ENCODE assay signal across 9 mouse cellular contexts in the genomic region with DNA sequence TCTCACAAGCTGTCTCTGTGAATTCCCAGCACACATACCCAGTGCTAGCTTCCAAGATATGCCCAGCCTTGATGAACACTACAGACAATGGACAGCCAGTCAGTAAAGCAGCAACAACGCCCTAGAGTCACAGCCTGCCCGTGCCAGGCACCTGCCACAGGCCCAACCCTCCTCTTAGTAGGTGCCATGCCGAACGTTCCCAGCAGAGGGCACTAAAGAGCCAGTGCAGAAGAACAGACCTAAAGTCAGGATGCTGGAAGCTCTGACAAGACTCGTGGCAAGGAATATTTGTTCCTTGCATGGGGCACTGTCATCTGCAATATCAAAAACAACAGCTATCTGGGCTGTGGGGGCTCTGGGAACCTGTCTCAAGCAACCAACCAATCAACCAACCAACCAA. TPM values are rescaled to one million over a fixed set of nuclear protein-coding genes. Genes with fewer than 3 reads are reported as not detected.
DNase-seq lines count a peak whose midpoint lies in the region; ATAC-seq and TF ChIP-seq lines count a peak whose summit lies in the region.
"Had no signal": no experiment of that assay in that cellular context is flagged by ENCODE, and none has a peak within 500 bp of the region (broad histone marks: within the 10 kb centered on the region; RNA-seq: fewer than 3 reads in every experiment).

No protein-coding gene starts in this region.

- DNase-seq in 3134 (ENCODE audit: extremely low read depth, insufficient read length, low spot score) (peak; percentile 42), G1E (ENCODE audit: low spot score) (peak; percentile 70)
- peak; percentile 82 to 92 for DNase-seq in cerebellum, adult 2 months
- DNase-seq in frontal cortex, postnatal 36 days (ENCODE audit: low spot score in 2 of 2) = peak; percentile 86 to 91
- DNase-seq in kidney, postnatal 14 days = peak; percentile 86
- DNase-seq in liver, embryonic 13.5 days = peak; percentile 80
- peak; percentile 67 for DNase-seq in ovary, postnatal 10 days (ENCODE audit: low spot score)
- DNase-seq in thymus, postnatal 25 days = peak; percentile 90

- 1% methylated on average over 5 of the region's 5 CpGs for WGBS in cerebellum, adult 2 months
- WGBS in liver, embryonic 13.5 days (ENCODE audit: insufficient replicate concordance) = 11% methylated on average over 5 of the region's 5 CpGs

- peaks cover 51% of the 10 kb centered on the region for H3K4me1 ChIP-seq in G1E (ENCODE audit: insufficient read depth, low read depth, low read length)
- H3K4me1 ChIP-seq in cerebellum, adult 2 months (ENCODE audit: control insufficient read depth, insufficient read depth, low read length) = peaks cover 26% of the 10 kb centered on the region
- peaks cover 51% of the 10 kb centered on the region for H3K4me1 ChIP-seq in liver, embryonic 13.5 days (replicated peaks)

- TF ChIP-seq CTCF in G1E (IDR thresholded peaks at IDR 0.05; ENCODE audit: low read depth, low read length) = peak; percentile 99
- TF ChIP-seq CTCF in cerebellum, adult 2 months (IDR thresholded peaks at IDR 0.05; ENCODE audit: borderline replicate concordance, insufficient read depth, low read depth, low read length) = peak; percentile 98

- peak overlapping the region; percentile 35; the same call in 1 of the 2 replicates for H3K27ac ChIP-seq in cerebellum, adult 2 months (ENCODE audit: insufficient read depth, low read length)
- H3K27ac ChIP-seq in liver, embryonic 13.5 days = peak overlapping the region; percentile 96

- TF ChIP-seq POLR2A in cerebellum, adult 2 months (IDR thresholded peaks at IDR 0.05; ENCODE audit: borderline replicate concordance, insufficient read depth, low read length) = no peak

- no peaks in the 10 kb centered on the region for H3K27me3 ChIP-seq in G1E (ENCODE audit: insufficient read depth, low read length)
- H3K27me3 ChIP-seq in cerebellum, adult 2 months (ENCODE audit: control insufficient read depth, insufficient read depth, low read length) = no peaks in the 10 kb centered on the region
- H3K27me3 ChIP-seq in liver, embryonic 13.5 days = no peaks in the 10 kb centered on the region
- H3K27me3 ChIP-seq: limb, embryonic 12.5 days had no signal

- H3K4me2 ChIP-seq in liver, embryonic 13.5 days = peak overlapping the region; percentile 86
- H3K4me2 ChIP-seq: limb, embryonic 12.5 days had no signal

- H3K4me3 ChIP-seq in G1E (ENCODE audit: low read depth, low read length) = no peak overlapping the region
- no peak overlapping the region for H3K4me3 ChIP-seq in cerebellum, adult 2 months (replicated peaks; ENCODE audit: insufficient read depth, low read depth, low read length)
- no peak overlapping the region for H3K4me3 ChIP-seq in liver, embryonic 13.5 days (replicated peaks)
- H3K4me3 ChIP-seq: limb, embryonic 12.5 days had no signal

- no peak for ATAC-seq in G1E (ENCODE audit: extremely low read depth, insufficient number of reproducible peaks, low FRiP score, poor library complexity, severe bottlenecking)
- no peak for ATAC-seq in liver, embryonic 13.5 days (ENCODE audit: low read depth)

- peaks cover 81% of the 10 kb centered on the region for H3K36me3 ChIP-seq in G1E (replicated peaks)
- peaks cover 68% of the 10 kb centered on the region for H3K36me3 ChIP-seq in liver, embryonic 13.5 days

- H3K9me3 ChIP-seq in G1E (replicated peaks) = no peaks in the 10 kb centered on the region
- H3K9me3 ChIP-seq in liver, embryonic 13.5 days (replicated peaks) = no peaks in the 10 kb centered on the region
- H3K9me3 ChIP-seq: limb, embryonic 12.5 days had no signal

- H3K9ac ChIP-seq in liver, embryonic 13.5 days = peak overlapping the region; percentile 96
- H3K9ac ChIP-seq: limb, embryonic 12.5 days had no signal

RNA-seq across cellular contexts. Expression of gene Ctbp1, which starts 4.2 kb away (rescaled TPM):
- total RNA-seq in G1E (2014; fragmentation: Nextera tagmentation) (126 and 164 TPM in 2 replicates), G1E (2017) (144 and 146 TPM in 2 replicates)
- 256 and 297 TPM in 2 replicates for polyA plus RNA-seq in G1E (2012)
- polyA plus RNA-seq in cerebellum, adult 2 months (2012; rRNA removed) = 325 and 334 TPM in 2 replicates
- 212 and 215 TPM in 2 replicates for polyA plus RNA-seq in liver, embryonic 13.5 days (2015; fragmentation: Nextera tagmentation; extraction: Ambion mirVana)

RNA-seq across cellular contexts. Expression of gene Spon2, which starts 52.3 kb away (rescaled TPM):
- total RNA-seq in G1E (2014; fragmentation: Nextera tagmentation) (not detected in 2 replicates), G1E (2017) (0.17 and 0.22 TPM in 2 replicates)
- polyA plus RNA-seq in G1E (2012) = 0.03 and 0.04 TPM in 2 replicates
- polyA plus RNA-seq in cerebellum, adult 2 months (2012; rRNA removed) = 0.21 and 0.33 TPM in 2 replicates
- 6.8 and 7.2 TPM in 2 replicates for polyA plus RNA-seq in liver, embryonic 13.5 days (2015; fragmentation: Nextera tagmentation; extraction: Ambion mirVana)
